Mouse (Mus musculus) ES-E14 (cell line): ENCODE results near the gene Fras1. TPM values are rescaled to one million over a fixed set of nuclear protein-coding genes. Genes with fewer than 3 reads are reported as not detected.

Experiments
- DNase-seq: peaks from one replicate; pipeline ENCODE4 v3.0.0-alpha.2; 2013; ENCODE audit warnings: low read depth, low spot score
- H3K27ac ChIP-seq: 2 replicates; pipeline ENCODE4 v1.5.1; 2012; ENCODE audit warnings: low read depth, mild to moderate bottlenecking, low read length, moderate library complexity, mixed read lengths; ENCODE audit not compliant: poor library complexity, insufficient read depth, severe bottlenecking
- H3K36me3 ChIP-seq: 2 replicates; pipeline ENCODE4 v1.6.1; 2012; ENCODE audit warnings: mild to moderate bottlenecking, low read length, moderate library complexity, mixed read lengths; ENCODE audit not compliant: control insufficient read depth, poor library complexity, insufficient read depth, severe bottlenecking
- H3K4me1 ChIP-seq, 2 experiments: fragments of 150-350 bp in 1 of 2; sonication (generic) in 1 of 2; 2 replicates each; pipeline ENCODE4 v1.6.1; 2012; ENCODE audit warnings: low read length in 2 of 2, mild to moderate bottlenecking in 1 of 2, mixed read lengths in 1 of 2; ENCODE audit not compliant: control insufficient read depth in 2 of 2, insufficient read depth in 2 of 2, poor library complexity in 1 of 2
- H3K4me3 ChIP-seq, 2 experiments: fragments of 150-350 bp in 1 of 2; sonication (generic) in 1 of 2; 2 replicates each; pipeline ENCODE4 v1.5.1; 2012; ENCODE audit warnings: low read length in 2 of 2, low read depth in 1 of 2, mild to moderate bottlenecking in 1 of 2, mixed read lengths in 1 of 2; ENCODE audit not compliant: insufficient read depth in 1 of 2, poor library complexity in 1 of 2, severe bottlenecking in 1 of 2
- H3K9ac ChIP-seq: 2 replicates; pipeline ENCODE4 v1.6.1; 2012; ENCODE audit warnings: low read depth, mild to moderate bottlenecking, low read length, mixed read lengths; ENCODE audit not compliant: poor library complexity, insufficient read depth, severe bottlenecking
- H3K9me3 ChIP-seq: fragments of 150-350 bp; sonication (generic); 2 replicates; pipeline ENCODE4 v1.6.1; 2012; ENCODE audit warnings: low read depth, mild to moderate bottlenecking, low read length; ENCODE audit not compliant: control insufficient read depth, insufficient read depth
- CHD2 ChIP-seq: IDR thresholded peaks from 2 replicates; pipeline ENCODE4 v1.6.1; 2014; ENCODE audit warnings: mild to moderate bottlenecking, low read depth, low read length, inconsistent platforms
- HCFC1 ChIP-seq: IDR thresholded peaks from 2 replicates; pipeline ENCODE4 v1.6.1; 2012; ENCODE audit warnings: low read length, inconsistent platforms, borderline replicate concordance; ENCODE audit not compliant: insufficient read depth
- MAFK ChIP-seq: IDR thresholded peaks from 2 replicates; pipeline ENCODE4 v1.6.1; 2014; ENCODE audit warnings: mild to moderate bottlenecking, low read depth, low read length, inconsistent platforms; ENCODE audit not compliant: insufficient read depth
- ZC3H11A ChIP-seq: IDR thresholded peaks from 2 replicates; pipeline ENCODE4 v1.6.1; 2012; ENCODE audit warnings: low read depth, mild to moderate bottlenecking, inconsistent platforms, low read length, borderline replicate concordance
- ZNF384 ChIP-seq: IDR thresholded peaks from 2 replicates; pipeline ENCODE4 v1.6.1; 2012; ENCODE audit warnings: low read depth, low read length, inconsistent platforms
- in situ Hi-C, 2 experiments: fragments of 600-800 bp; cut with MboI; formaldehyde crosslinking; loops; one replicate each; pipeline ENCODE4 v1.15.1; 2025; ENCODE audit warnings: low sequenced_read_pairs in 2 of 2, inconsistent platforms in 1 of 2; ENCODE audit not compliant: unreplicated experiment in 2 of 2
- total RNA-seq: library from RNA; depleted of rRNA; stranded (reverse); fragments of 300-350 nt; gene quantifications from 2 replicates; pipeline ENCODE4 v1.2.3, GENCODE M21; 2012

The Fras1 gene
- total RNA-seq, 1 experiment = 1.6 TPM

GRCm38 (mm10) chr5:96530516-96530915, 156.8 kb downstream of the Fras1 start:
- H3K4me1 ChIP-seq = no peaks in the 10 kb centered on the region
- H3K27ac ChIP-seq = no peak overlapping the region
- no peak overlapping the region for H3K4me3 ChIP-seq
- no peak for DNase-seq
- in situ Hi-C loops = no loop called here
- H3K36me3 ChIP-seq = no peaks in the 10 kb centered on the region
- no peak for TF ChIP-seq ZNF384
- no peak for TF ChIP-seq CHD2
- no peak for TF ChIP-seq ZC3H11A
- TF ChIP-seq HCFC1 = no peak
- no peak overlapping the region for H3K9ac ChIP-seq
- H3K9me3 ChIP-seq = no peaks in the 10 kb centered on the region

GRCm38 (mm10) chr5:96531962-96532361, 158.2 kb downstream of the Fras1 start:
- TF ChIP-seq CHD2 (no peak), ZNF384 (no peak), ZC3H11A (no peak), MAFK (no peak), HCFC1 (no peak)
- no peaks in the 10 kb centered on the region for H3K9me3 ChIP-seq
- no peak overlapping the region for H3K9ac ChIP-seq
- H3K36me3 ChIP-seq = no peaks in the 10 kb centered on the region
- no peaks in the 10 kb centered on the region for H3K4me1 ChIP-seq
- H3K4me3 ChIP-seq = no peak overlapping the region
- no peak for DNase-seq
- in situ Hi-C loops = no loop called here
- no peak overlapping the region for H3K27ac ChIP-seq

GRCm38 (mm10) chr5:96536527-96536926, 162.8 kb downstream of the Fras1 start:
- DNase-seq = no peak
- no peaks in the 10 kb centered on the region for H3K4me1 ChIP-seq
- TF ChIP-seq ZNF384 = no peak
- no peak for TF ChIP-seq CHD2
- TF ChIP-seq MAFK = no peak
- TF ChIP-seq ZC3H11A = no peak
- no peak for TF ChIP-seq HCFC1
- no peak overlapping the region for H3K4me3 ChIP-seq
- in situ Hi-C loops = no loop called here
- H3K36me3 ChIP-seq = no peaks in the 10 kb centered on the region
- H3K27ac ChIP-seq = no peak overlapping the region
- H3K9me3 ChIP-seq = no peaks in the 10 kb centered on the region
- H3K9ac ChIP-seq = no peak overlapping the region

GRCm38 (mm10) chr5:96536937-96537336, 163.2 kb downstream of the Fras1 start:
- H3K27ac ChIP-seq = no peak overlapping the region
- no peaks in the 10 kb centered on the region for H3K36me3 ChIP-seq
- TF ChIP-seq HCFC1 = no peak
- no peak for TF ChIP-seq MAFK
- TF ChIP-seq ZC3H11A = no peak
- no peak for TF ChIP-seq CHD2
- no peak for TF ChIP-seq ZNF384
- in situ Hi-C loops = no loop called here
- H3K4me3 ChIP-seq = no peak overlapping the region
- no peak overlapping the region for H3K9ac ChIP-seq
- H3K9me3 ChIP-seq = no peaks in the 10 kb centered on the region
- H3K4me1 ChIP-seq = no peaks in the 10 kb centered on the region
- no peak for DNase-seq

- H3K36me3 ChIP-seq = no peaks in the 10 kb centered on the region
- TF ChIP-seq HCFC1 = no peak
- TF ChIP-seq MAFK = no peak
- no peak for TF ChIP-seq ZNF384
- TF ChIP-seq ZC3H11A = no peak
- no peak for TF ChIP-seq CHD2
- no peak for DNase-seq
- no peak overlapping the region for H3K9ac ChIP-seq
- no peak overlapping the region for H3K27ac ChIP-seq
- in situ Hi-C loops = no loop called here
- H3K9me3 ChIP-seq = no peaks in the 10 kb centered on the region
- H3K4me1 ChIP-seq = no peaks in the 10 kb centered on the region
- H3K4me3 ChIP-seq = no peak overlapping the region
These were observed 170.4 kb downstream of the Fras1 start for GRCm38 (mm10) chr5:96544112-96544511.
